Comparison of ENCODE assay signal across 21 mouse cellular contexts in genomic region chr9:42467116-42467815, GRCm38 (mm10). TPM values are rescaled to one million over a fixed set of nuclear protein-coding genes. Genes with fewer than 3 reads are reported as not detected.
DNase-seq lines count a peak whose midpoint lies in the region; ATAC-seq and TF ChIP-seq lines count a peak whose summit lies in the region.
"Had no signal": no experiment of that assay in that cellular context is flagged by ENCODE, and none has a peak within 500 bp of the region (broad histone marks: within the 10 kb centered on the region; RNA-seq: fewer than 3 reads in every experiment).

No protein-coding gene starts in this region.

- peaks cover 89% of the 10 kb centered on the region for H3K4me1 ChIP-seq in megakaryocyte, embryonic 14.5 days

- no peaks in the 10 kb centered on the region for H3K27me3 ChIP-seq in megakaryocyte, embryonic 14.5 days (replicated peaks)
- H3K27me3 ChIP-seq: forebrain, embryonic 15.5 days; limb, embryonic 12.5 days had no signal

- H3K4me3 ChIP-seq in layer of hippocampus, adult 2 months, result no peak overlapping the region
- H3K4me3 ChIP-seq in megakaryocyte, embryonic 14.5 days (replicated peaks), result peak overlapping the region; percentile 59
- H3K4me3 ChIP-seq: forebrain, embryonic 15.5 days; heart, embryonic 15.5 days; limb, embryonic 12.5 days had no signal

- H3K27ac ChIP-seq in layer of hippocampus, adult 2 months, result peak overlapping the region; percentile 96
- H3K27ac ChIP-seq: forebrain, embryonic 15.5 days; heart, embryonic 15.5 days; limb, embryonic 12.5 days; liver, embryonic 14.5 days had no signal

- no peaks in the 10 kb centered on the region for H3K9me3 ChIP-seq in megakaryocyte, embryonic 14.5 days
- H3K9me3 ChIP-seq: forebrain, embryonic 15.5 days; G1E; heart, embryonic 15.5 days; limb, embryonic 12.5 days had no signal

- TF ChIP-seq CTCF in layer of hippocampus, adult 2 months (conservative IDR thresholded peaks at IDR 0.05), result no peak

- no peak for ATAC-seq in megakaryocyte, adult 5-6 weeks (ENCODE audit: poor library complexity, severe bottlenecking)
- ATAC-seq: forebrain, embryonic 15.5 days; inflammation-experienced regulatory T-cells, adult 6 months; midbrain, embryonic 16.5 days had no signal

- peaks cover 34% of the 10 kb centered on the region for H3K36me3 ChIP-seq in megakaryocyte, embryonic 14.5 days (replicated peaks; ENCODE audit: low read length)
- H3K36me3 ChIP-seq: forebrain, embryonic 15.5 days; heart, embryonic 15.5 days had no signal

- DNase-seq in layer of hippocampus, adult 2 months (ENCODE audit: low spot score in 2 of 2), result no peak
- DNase-seq in layer of hippocampus, postnatal 25 days (ENCODE audit: extremely low spot score in 1 of 2, low spot score in 1 of 2), result no peak
- peak; percentile 48 to 69 for DNase-seq in thymus, adult 18-20 months
- peak; percentile 70 for DNase-seq in thymus, postnatal 4 days
- DNase-seq in cerebellum, postnatal 14 days, result no peak
- no peak for DNase-seq in kidney, adult 11 months
- DNase-seq: adrenal gland, postnatal 25 days; cerebellum, adult 11-12 months; cerebellum, postnatal 25 days; embryo, embryonic 11 days; gastrocnemius, postnatal 14 days; retina, postnatal 1 day had no signal

RNA-seq across cellular contexts. Expression of gene Tbcel, which starts 40.3 kb away (rescaled TPM):
- total RNA-seq in layer of hippocampus, adult 2 months (2021), result 10 to 100 TPM; 57.9 to 61.0 TPM
- 10 to 100 TPM; 57.2 to 57.6 TPM for total RNA-seq in layer of hippocampus, postnatal 25 days (2021)
- polyA plus RNA-seq in megakaryocyte, embryonic 14.5 days (2012; ENCODE audit: insufficient read depth, low replicate concordance), result 2.0 TPM in 1 of 2 replicates, not detected in the other
- 10.1 and 10.5 TPM in 2 replicates for total RNA-seq in megakaryocyte, adult 5-6 weeks (2015)
- total RNA-seq in megakaryocyte, adult 5-6 weeks (2017), result 13.2 and 15.0 TPM in 2 replicates

Comparison
In these comparisons a context has a peak if more than half of its experiments do, and no peak if none do; other contexts are left out.
1. DNase-seq: peak in thymus, adult 18-20 months (2 of 2) and thymus, postnatal 4 days (single experiment); none in layer of hippocampus, adult 2 months (0 of 2), layer of hippocampus, postnatal 25 days (0 of 2), cerebellum, postnatal 14 days (0 of 2) and kidney, adult 11 months (single experiment).